Mouse (Mus musculus) lung, postnatal 10 days (tissue): ENCODE results near the gene Abl1.
"Not testable (repeated sequence)": the region's sequence is repeated elsewhere in the genome, so short reads cannot be mapped to it uniquely, and the experiment has no call there.

Source experiments
- DNase-seq: peaks from one replicate; pipeline ENCODE4 v3.0.0; 2021

Abl1 gene

DNA sequence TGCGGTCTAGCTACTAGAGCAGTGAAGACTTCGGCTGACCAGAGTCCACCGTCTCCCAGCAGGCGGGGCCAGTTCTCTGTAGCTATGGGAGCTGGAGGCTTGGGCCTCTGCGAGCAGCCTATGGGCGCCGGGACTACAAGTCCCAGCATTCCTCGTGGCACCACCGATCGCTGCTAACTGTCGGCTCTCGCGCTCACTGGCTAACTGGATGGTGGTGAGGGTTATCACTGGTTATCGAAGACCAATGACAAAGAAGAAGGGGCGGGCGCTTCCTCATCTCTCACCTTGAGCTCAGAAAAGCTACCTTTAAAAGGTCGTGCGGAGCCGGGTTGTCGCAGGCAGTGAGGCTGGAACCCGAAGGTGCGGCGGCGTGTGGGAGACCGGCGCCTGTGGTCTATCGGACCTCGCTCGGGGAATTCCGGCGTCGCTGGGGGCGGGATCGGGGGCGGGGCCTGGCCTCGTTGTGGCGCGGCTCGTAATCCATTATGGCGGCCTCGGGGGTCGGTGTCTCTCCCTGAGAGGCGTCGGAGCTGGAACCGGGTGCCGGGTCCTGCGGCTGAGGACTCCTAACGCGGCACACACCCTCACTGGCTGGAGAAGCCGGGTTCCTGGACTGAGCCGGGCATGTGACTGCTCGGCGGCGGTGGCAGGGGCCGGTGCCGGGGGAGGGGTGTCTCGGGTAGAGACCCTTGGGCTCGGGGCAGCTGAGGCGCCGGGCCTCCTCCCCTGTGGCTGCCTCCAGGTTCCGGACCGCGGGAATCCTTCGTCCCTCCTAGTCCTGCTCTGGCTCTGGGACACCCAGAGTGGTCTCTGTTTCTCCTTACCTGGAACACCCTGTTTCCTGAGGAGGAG is at the start of gene Abl1:
Gene Abl1 (plus strand): TSS at position 303 of the 852 bp plus-strand sequence.
- DNase-seq, result peak; percentile 98

DNA sequence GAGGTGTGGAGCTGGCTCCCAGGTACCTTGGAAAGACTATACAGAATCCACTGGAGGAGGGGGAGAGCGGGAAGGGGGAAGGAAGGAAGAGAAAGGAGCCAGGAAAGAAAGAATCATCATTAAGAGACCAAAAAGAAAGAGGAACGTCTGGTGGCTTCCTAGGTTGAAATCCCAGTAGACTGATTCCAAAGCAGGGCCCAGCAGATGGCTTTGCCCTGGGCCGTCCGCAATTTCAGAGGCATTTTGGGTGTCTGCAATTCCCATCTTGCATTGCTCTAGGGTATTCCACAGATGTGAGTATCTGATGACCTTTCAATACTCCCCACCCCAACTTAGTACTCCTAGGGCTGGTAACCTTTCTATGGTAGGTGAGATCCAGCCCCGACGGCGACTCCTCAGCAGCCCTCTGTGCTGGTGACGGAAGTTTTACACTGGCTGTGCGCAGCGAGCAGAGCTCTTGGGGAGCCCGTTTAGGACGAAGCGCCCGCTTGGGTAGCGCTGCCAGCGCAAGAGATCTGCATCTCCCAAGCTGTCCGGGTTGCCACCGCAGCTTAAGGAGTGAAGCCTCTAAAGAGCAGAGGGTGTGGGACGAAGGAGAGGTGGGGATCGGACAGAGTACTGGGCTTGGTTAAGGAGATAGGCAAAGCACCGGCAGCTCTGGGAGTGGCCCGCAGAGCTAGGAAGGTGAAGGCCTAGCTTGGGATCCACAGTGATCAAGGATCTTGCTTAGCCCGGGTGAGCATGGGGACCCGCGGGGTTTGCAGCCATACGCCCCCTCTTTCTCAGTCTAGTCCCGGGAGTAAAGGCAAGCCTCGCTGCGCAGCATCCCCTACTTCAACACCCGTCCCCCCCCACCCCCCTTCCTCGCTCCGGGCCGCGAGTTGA is 49.4 kb upstream of the Abl1 start:
- no peak for DNase-seq

DNA sequence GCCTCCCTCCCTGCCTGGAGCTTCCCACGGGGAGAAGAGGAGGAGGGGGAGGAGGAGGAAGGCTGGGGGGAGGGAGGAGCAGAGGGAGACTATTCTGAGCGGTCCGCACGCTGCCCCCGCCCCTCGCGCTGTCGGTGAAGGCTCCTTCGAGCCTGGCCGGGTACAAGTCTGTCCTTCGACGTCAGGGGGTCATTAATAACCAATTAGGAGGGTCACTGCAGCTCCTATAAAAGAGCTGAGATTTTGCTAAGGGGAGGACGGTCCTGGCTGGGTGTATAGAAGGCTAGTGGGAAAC is 48.8 kb upstream of the Abl1 start:
- no peak for DNase-seq

DNA sequence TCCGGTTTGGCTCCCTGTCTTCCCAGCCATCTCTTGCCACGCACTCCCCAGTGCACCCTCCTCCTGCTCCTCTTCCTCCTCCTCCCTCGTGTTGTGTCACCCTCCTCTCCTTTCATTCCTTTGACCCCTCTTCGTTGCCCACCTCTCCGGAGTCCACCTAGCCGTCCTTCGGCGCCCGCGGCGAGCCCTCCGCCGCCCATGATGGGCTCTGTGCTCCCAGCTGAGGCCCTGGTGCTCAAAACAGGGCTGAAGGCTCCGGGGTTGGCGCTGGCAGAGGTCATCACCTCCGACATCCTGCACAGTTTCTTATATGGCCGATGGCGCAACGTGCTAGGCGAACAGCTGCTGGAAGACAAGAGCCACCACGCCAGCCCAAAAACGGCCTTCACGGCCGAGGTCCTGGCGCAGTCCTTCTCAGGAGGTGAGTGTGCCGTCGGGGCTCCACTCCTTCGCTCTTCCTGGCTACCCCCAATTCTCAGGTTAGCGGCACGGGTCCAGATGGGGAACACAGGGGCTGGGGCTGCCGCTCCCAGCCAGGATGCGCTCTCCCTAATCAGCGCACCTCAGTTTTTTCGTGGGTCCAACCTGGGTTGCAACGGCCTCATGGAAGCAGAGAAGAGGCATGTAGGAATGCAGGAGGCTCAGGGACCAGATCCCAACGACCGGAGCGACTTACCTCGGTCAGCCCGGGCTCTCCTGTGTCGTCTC is 48.1 kb upstream of the Abl1 start, which contains the start of gene Prdm12:
Gene Prdm12 (plus strand): TSS at position 137 of the 708 bp plus-strand sequence.
- no peak for DNase-seq

DNA sequence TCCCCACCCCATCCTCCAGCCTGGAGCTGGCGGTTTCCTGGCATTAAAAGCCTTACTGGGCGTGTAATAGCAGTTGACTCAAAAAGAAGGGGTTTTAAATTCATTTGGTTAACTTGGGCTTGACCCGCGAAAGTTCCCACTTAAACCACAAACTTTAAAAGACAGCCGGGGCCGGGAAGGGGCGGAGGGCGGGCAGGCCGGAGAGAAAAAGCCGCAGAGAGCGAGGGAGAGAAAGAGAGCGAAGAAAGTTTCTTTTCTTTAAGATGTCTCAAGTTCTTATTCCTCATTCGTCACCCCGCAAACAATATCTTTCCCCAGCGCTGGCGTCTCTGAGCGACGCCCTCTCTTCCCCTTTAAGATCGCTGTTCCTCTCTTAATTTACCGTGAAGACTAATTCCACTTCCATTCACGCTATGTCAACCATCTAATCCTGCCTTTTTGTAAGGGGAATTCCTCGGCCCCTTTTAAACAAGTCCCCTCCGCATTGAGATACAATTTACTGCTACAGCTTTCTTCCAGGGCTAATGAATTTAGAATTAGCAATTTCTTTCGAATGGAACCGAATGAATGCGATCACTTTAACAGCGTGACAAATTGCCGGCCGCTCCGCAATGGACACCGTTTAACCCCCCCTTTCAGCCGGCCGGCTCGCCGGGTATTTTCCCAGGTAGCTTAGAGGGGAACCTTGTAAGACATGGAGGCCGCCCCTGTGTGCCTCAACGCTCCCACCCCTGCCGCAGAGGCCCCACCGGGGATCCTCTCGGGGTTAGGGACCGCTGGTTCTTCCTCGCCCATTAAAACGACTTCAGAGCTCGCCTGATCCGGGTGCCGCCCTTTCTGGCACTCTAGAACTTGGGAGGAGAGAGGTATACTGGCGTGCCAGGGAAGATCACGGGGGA is 47.3 kb upstream of the Abl1 start:
- DNase-seq, result no peak

DNA sequence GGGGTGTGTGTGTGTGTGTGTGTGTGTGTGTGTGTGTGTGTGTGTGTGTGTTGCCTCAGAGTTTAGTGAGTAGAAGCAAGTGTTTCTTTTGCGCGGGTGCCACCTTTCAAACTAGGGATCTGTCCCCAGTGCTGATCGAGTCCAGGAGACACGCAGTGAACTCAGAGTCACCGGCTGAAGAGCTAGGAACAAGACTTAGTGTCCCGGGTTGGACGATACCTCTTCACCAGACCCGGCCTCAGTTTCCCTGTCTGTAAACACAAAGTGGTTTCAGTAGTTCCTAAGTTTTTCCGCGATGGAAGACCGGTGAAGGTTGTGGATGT is 46.7 kb upstream of the Abl1 start:
- DNase-seq, result no peak

DNA sequence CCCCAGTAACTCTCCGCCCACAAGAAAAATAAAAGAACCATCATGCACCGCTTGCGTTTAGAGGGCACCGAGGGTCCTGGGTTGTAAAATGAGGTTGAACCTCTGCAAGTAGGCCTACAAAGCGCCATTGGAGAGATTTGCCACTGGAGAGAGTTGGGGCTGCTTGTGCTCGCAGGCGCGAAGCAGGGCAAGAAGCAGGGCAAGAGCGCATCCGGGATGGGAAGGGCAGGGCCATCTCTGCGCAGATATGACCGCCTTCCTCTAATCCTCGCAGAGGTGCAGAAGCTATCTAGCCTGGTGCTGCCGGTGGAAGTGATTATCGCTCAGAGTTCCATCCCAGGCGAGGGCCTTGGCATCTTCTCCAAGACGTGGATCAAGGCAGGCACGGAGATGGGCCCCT is 46.2 kb upstream of the Abl1 start:
- no peak for DNase-seq

DNA sequence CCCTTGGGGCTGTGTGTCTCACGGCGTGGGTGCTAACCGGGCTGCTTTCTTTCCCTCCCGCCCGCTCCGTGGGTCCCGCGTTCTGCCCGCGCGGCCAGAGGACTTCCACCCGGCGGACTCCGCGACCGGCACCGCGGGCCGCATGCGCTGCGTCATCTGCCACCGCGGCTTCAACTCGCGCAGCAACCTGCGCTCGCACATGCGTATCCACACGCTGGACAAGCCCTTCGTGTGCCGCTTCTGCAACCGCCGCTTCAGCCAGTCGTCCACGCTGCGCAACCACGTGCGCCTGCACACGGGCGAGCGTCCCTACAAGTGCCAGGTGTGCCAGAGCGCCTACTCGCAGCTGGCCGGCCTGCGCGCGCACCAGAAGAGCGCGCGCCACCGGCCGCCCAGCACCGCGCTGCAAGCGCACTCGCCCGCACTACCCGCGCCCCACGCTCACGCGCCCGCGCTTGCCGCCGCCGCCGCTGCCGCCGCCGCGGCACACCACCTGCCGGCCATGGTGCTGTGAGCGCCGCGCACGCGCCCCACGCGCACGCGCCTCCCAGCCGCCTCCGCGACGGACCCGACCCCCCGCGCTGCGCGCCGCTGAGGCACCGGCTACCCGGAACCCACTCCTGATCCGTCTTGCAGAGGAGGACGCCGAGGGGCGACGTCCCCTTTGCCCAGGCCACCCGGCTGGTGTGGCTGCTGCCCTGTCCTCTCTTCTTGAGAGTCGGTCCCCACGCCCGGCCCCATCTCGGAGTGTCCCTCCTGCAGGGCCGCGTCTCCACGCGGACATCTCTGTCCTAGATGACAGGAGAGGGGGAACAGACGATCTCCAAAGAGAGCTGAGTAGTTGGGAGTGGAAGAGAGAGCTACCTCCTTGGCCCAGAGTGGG is 34.0 kb upstream of the Abl1 start:
- no peak for DNase-seq

DNA sequence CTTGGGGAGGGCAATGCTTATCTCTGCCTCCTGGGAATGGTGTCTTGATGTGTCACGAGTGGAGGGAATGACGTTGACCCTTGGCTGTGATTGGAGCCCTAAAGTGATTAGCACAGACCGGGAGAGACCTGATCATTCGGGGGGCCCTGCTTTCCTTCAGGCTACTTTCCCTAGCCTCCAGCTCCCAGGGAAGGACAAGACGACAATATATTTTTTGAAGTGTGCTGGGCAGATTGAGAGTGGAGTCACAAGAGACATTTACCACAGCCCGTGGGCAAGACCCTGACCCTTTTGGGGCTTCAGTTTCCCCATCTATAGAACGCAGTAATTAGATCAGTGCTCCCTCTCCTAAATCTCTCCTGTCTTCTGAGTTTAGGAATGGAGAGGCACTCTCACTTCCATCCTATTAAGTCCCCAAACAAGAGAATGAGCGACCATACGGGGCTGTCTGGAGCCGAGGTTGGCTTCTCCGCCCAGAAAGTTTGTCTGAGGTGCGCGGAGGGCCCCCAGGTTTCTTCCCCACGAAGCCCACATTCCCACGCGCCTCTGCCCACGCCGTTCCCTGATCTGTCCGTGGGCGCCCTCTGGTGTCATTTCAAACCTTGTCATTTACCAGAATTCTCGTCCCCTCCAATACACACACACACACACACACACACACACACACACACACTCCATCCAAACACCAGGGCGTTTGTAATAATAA is 33.2 kb upstream of the Abl1 start:
- peak; percentile 75 for DNase-seq

DNA sequence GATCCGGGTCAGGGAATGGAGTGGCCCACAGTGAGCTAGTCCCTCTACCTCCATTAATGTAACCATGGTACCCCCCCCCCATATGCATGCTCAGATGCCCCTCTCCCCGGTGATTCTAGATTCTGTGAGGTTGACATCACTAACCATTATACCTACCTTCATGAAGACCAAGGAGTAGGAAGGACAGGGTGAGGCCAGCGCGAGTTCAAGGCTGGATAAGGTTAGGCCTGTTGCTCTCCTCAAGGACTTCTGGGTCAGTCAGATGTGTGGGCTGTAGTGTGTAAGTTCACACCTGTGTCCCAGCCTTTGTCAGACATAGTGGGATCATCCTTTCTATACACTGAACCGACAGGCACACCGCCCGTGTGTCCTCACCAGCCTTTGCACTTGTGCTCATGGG is 31.8 kb upstream of the Abl1 start:
- no peak for DNase-seq

DNA sequence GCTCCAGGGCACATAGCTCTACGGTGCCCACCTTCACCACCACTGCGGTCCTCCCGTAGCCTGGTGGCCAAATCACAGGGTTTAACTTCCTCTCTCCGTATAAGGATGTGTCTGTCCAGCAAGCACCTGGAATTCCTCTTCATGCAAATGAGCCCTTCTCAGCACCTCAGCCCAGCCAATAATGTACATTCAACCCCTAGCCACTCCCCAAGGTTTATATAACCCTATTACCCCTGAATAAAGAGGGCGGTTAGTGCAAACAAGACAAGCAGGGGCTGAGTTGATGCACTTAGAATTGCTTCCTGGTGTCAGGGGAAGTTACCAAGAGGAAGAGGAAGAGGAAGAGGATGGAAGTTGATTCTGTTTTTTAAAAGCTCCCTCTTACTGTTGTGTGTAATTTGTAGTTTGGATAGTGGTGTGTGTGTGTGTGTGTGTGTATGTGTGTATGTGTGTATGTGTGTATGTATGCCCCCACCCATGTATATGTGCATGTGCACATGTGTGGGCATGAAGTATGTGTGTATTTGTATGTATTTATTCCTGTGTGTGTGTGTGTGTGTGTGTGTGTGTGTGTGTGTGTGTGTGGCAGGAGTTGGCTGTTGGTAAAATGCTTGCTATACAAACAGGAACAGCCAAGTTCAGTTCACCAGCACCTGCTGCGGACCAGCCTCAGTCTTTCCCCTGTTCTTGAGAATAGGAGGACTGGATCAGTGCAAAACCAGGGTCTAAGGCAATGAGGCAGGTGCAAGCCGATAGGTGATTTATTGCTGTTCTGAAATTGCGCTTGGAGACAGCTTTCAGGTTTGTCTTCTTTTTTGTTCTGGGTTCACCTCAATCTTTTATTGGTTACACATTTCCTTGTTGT is 25.0 kb upstream of the Abl1 start:
- DNase-seq, result no peak

DNA sequence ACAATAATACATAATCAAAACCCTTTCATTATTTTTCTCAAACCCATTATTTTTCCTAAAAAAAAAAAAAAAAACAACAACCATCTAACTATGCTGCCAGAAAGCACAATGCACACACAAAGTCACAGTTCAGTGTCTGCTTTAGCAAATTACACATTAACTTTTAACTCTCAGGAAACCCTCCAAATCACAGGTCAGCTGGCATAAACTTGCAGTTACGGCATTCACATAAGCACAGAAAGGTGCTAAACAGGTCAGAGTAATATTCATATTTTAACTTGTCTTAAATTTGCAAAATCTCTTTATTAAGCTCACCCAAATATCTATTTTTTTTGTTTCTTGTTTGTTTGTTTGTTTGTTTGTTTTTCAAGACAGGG is 24.4 kb upstream of the Abl1 start:
- no peak for DNase-seq

DNA sequence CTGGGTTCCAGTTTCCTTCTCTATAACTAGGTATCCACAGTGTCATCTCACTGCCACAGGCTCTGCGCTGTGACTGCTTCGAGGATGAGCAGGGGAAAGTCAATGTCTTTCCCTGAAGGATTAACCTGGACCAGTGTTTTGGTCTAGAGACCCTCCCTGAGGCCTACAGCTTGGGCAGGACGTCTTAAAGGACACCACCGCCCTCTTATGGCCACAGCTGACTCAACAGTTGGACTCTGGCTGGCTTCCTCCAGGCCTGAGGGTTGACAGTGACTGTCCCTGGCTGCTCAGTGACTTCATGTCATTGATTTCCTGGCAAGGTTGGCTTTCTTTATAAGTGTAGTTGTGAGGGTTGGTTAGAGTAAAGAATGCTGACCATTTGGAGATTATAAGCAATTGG is 20.8 kb upstream of the Abl1 start:
- peak; percentile 36 for DNase-seq

DNA sequence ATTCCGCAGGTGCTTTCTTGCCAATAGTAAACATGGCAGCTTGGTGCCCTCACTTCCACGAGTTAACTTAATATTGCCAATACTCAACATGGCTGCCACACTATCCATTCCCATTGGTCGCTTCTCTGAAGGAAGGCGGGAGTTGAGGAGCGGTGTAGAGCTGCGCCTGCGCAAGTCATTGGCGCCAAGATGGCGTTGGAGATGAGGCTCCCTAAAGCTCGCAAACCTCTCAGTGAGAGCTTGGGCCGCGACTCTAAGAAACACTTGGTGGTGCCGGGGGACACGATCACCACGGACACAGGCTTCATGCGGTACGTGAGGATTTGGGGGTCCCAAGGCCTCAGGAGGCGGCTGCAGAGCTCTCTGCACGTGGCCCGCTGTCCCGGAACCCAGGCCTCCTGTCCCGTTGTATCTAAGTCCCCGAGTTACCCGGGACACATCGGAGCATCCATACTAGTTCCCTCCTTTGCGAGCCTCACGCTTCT is 17.6 kb upstream of the Abl1 start, which contains the start of gene Exosc2:
Gene Exosc2 (plus strand): TSS at position 165 of the 485 bp plus-strand sequence.
- DNase-seq, result peak; percentile 96

DNA sequence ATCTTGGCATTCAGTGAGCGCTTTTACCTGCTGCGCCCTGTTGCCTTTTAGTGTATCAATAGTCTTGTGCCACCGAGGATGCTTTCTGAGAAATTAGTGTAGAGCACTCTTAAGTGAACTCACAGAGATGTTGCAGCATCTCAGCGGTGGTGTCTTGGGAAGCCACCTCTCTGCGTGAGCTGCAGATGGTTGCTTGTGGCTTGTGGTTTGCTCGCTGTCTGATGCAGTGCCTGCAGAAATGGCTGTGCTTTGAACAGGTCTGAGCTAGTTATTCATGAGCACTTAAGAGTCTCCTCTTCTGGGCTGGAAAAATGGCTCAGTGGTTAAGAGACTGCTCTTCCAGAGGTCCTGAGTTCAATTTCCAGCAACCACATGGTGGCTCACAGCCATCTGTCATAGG is 9.5 kb upstream of the Abl1 start:
- no peak for DNase-seq

DNA sequence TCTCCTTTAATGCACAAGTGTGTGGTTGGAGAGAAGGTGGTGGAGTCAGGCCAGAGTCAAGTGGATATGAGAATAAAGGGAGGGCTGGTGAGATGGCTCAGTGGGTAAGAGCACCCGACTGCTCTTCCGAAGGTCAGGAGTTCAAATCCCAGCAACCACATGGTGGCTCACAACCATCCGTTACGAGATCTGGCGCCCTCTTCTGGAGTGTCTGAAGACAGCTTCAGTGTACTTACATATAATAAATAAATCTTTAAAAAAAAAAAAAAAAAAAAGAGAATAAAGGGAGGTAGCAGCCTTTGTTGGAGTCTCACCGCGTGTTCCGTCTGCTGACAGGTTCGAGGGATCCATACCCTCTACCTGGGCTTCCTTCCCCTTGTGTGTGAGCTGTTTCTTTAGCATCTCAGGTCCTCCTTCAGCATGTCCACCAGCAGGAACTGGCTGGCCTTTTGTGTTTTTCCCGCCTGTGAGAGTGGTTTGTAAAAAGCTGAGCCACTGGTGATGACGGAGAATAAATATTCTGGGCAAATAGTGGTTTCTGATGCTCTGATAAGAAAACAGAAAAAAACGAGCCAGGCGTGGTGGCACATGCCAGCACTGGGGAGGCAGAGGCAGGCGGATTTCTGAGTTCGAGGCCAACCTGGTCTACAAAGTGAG is 7.0 kb upstream of the Abl1 start:
- DNase-seq, result not testable (repeated sequence)

DNA sequence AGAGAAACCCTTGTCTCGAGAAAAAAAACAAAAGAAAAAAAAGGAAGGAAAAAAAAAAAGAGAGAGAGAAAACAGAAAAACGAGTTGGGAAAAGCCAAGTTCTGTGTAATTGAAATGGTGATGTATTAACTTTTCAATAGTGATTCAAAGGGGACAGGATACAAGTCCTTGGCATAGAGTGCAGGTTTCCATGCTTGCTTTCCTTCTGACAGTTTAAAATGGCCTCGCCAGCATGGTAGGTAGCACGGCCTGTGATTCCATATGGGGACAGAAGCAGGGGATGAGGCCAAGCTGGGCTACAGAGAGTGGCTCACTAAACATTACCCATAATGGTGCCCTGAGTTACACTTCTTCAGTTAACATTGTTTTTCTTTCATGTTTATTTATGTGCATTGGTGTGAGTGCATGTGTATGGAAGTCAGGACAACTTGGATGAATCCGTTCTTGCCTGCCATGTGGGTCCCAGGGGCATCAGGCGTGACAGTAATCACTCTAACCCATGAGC is 6.4 kb upstream of the Abl1 start:
- DNase-seq, result no peak

DNA sequence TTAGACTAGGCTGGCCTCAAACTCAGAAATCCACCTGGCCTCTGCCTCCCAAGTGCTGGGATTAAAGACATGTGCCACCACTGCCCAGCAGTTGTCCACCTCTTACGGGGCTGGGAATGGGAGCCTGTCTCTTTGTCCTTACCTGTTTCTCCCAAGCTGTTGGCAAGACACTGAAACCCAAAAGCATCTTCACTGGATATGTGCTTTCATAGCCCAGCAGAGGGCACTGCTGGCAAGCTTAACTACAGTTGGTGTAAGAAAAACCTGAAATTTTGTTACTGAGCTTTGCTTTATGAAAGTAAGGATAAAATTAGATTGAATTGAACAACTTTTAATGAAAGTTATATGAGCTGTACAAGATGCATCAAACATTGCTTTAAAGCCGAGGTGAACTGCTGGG is 4.5 kb upstream of the Abl1 start:
- DNase-seq, result peak; percentile 71

DNA sequence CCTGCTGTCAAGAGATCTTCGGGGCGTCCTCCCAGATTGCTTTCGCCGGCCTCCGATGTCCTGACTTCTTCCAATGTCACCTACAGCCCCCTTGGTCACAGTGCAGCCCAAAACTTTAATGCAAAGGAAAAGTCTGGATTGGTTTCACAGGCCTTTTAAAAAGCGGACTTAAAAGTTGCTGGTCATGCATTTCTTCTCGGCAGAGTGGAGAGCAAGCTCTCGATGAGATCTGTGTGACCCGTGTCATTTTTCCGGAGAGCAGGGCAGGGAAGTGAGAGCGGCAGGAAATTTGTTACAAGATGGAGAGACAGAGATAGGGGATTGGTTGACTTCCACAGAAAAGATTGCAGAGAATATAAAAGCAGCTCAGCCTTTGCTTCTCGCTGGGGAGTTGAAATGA is 869 bp downstream of the Abl1 start:
- DNase-seq, result peak; percentile 14
